Mouse (Mus musculus): ENCODE results near the gene Mthfd2.

DNA sequence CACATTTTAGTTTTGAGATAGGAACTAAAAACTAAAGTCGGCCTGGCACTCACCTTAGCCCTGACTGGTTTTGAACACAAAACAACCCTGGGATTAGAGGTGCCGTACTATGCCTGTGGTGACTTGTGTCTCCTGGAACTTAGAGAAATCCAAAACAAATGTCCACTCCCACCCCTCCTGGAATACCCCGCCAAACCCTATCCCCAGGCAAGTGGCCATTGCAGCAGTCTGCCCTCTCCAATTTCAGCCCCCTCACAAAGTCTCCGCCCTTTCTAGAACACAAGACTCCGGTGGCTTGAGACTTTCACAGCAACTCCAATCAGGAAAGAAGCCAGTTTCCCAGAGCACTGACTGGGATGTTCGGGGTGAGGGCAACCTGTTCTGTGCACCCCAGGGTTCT is 23.2 kb upstream of the Mthfd2 start, which contains the start of gene Bola3:
- TF ChIP-seq CTCF (IDR thresholded peaks at IDR 0.05; ENCODE audit: control insufficient read depth, insufficient read depth, insufficient read length): no peak
- TF ChIP-seq MAX (IDR thresholded peaks at IDR 0.05): no peak
- no peak for TF ChIP-seq MYOD1 (IDR thresholded peaks at IDR 0.05; ENCODE audit: control insufficient read depth, insufficient read length, low read depth)
- TF ChIP-seq USF1 (IDR thresholded peaks at IDR 0.05; ENCODE audit: low read depth): no peak

Measured in C2C12 (cell line).